Mouse (Mus musculus) bone marrow, adult 2 months (tissue): ENCODE data around the gene Camta1.

Source experiments
- CTCF ChIP-seq: fragments of 200-500 bp; IDR thresholded peaks from 2 replicates; pipeline ENCODE4 v1.5.1; 2011; ENCODE audit warnings: low read length, control low read depth; ENCODE audit not compliant: control insufficient read depth, insufficient read depth
- POLR2A ChIP-seq: fragments of 200-500 bp; IDR thresholded peaks from 2 replicates; pipeline ENCODE4 v1.6.1; 2011; ENCODE audit warnings: low read depth, mild to moderate bottlenecking, control low read depth, low read length, borderline replicate concordance; ENCODE audit not compliant: control insufficient read depth

GRCm38 (mm10) chr4:151352791-151353190 lies 508.9 kb downstream of the Camta1 start:
- TF ChIP-seq CTCF: no peak
- TF ChIP-seq POLR2A: no peak
